ENCODE assay signal across 12 mouse cellular contexts in genomic region chr17:63812586-63812985, GRCm38 (mm10). TPM values are rescaled to one million over a fixed set of nuclear protein-coding genes. Genes with fewer than 3 reads are reported as not detected.
DNase-seq lines count a peak whose midpoint lies in the region.
"Had no signal": no experiment of that assay in that cellular context is flagged by ENCODE, and none has a peak within 500 bp of the region (broad histone marks: within the 10 kb centered on the region; RNA-seq: fewer than 3 reads in every experiment).

No protein-coding gene starts in this region.

- peak; percentile 22 to 53 for DNase-seq in heart, postnatal 10 days
- no peak for DNase-seq in heart, adult 8-10 months (ENCODE audit: low spot score)
- peak; percentile 6 for DNase-seq in kidney, postnatal 10 days
- no peak for DNase-seq in kidney, adult 9 months
- DNase-seq in retina, postnatal 1 day = peak; percentile 60
- DNase-seq in retina, embryonic 14.5 days (ENCODE audit: low spot score) = no peak
- no peak for DNase-seq in layer of hippocampus, postnatal 25 days (ENCODE audit: extremely low spot score in 1 of 2, low spot score in 1 of 2)
- DNase-seq: adrenal gland, postnatal 25 days; gastrocnemius, postnatal 14 days; liver, embryonic 13.5 days had no signal

- intact Hi-C loops in heart, postnatal 10 days (cut with DNase I) = no loop called here

RNA-seq across cellular contexts. Expression of gene Fer, which starts 50.3 kb away (rescaled TPM):
- 10 to 100 TPM; 23.4 to 25.3 TPM for total RNA-seq in heart, postnatal 10 days (2021)
- total RNA-seq in heart, adult 8-10 months (2022) = 10 to 100 TPM; 17.1 to 21.6 (median 18.4) TPM
- total RNA-seq in layer of hippocampus, postnatal 25 days (2021) = 10 to 100 TPM; 33.0 TPM

RNA-seq across cellular contexts. Expression of gene A930002H24Rik, which starts 51.0 kb away (rescaled TPM):
- 1 to 10 TPM; 1.2 to 1.4 TPM for total RNA-seq in heart, postnatal 10 days (2021)
- under 1 TPM in 1 of 4 experiments, not detected in 3; 0.81 TPM for total RNA-seq in heart, adult 8-10 months (2022)
- total RNA-seq in layer of hippocampus, postnatal 25 days (2021) = 1 to 10 TPM in 1 of 2 experiments, not detected in 1; 1.2 TPM
- total RNA-seq: gastrocnemius, postnatal 14 days; heart, postnatal 25 days; megakaryocyte progenitor cell, adult 5-6 weeks had no signal

Comparison
In these comparisons a context has a peak if more than half of its experiments do, and no peak if none do; other contexts are left out.
1. DNase-seq: peak in heart, postnatal 10 days (2 of 2), kidney, postnatal 10 days (single experiment) and retina, postnatal 1 day (single experiment); none in heart, adult 8-10 months (single experiment), kidney, adult 9 months (single experiment), retina, embryonic 14.5 days (single experiment) and layer of hippocampus, postnatal 25 days (0 of 2).